Mouse (Mus musculus) frontal cortex, adult 2 months (tissue): Measurements from ENCODE around the gene Adcy3. TPM values are rescaled to one million over a fixed set of nuclear protein-coding genes. Genes with fewer than 3 reads are reported as not detected.
"Not testable (repeated sequence)": the region's sequence is repeated elsewhere in the genome, so short reads cannot be mapped to it uniquely, and the experiment has no call there.

ENCODE experiments used
- DNase-seq, 2 experiments: peaks; one replicate each; pipeline ENCODE4 v3.0.0; 2022; ENCODE audit warnings: low spot score in 1 of 2; ENCODE audit errors: extremely low spot score in 1 of 2
- polyA plus RNA-seq: library from polyadenylated mRNA; depleted of rRNA; stranded (reverse); fragments of >200 nt; gene quantifications from 2 replicates; pipeline ENCODE4 v1.2.3, GENCODE M21; 2012; rRNA removed

Adcy3 gene
- polyA plus RNA-seq, 1 experiment = 24.9 TPM

GRCm38 (mm10) chr12:4233572-4234508 is 100.9 kb downstream of the Adcy3 start, which contains the start of the genes Ptrhd1 and Cenpo:
Ptrhd1 (plus strand) TSS chr12:4234027.
Cenpo (minus strand) TSS chr12:4234294.
- DNase-seq = peak; percentile 95 to 97

- DNase-seq = no peak
These were observed 104.6 kb downstream of the Adcy3 start for GRCm38 (mm10) chr12:4237481-4237880.

GRCm38 (mm10) chr12:4240281-4240680 is 107.4 kb downstream of the Adcy3 start:
- DNase-seq = not testable (repeated sequence)

GRCm38 (mm10) chr12:4243805-4244204 is 110.9 kb downstream of the Adcy3 start:
- DNase-seq = no peak

GRCm38 (mm10) chr12:4245742-4246141 is 112.8 kb downstream of the Adcy3 start:
- no peak for DNase-seq

- no peak for DNase-seq
These were observed 116.9 kb downstream of the Adcy3 start for GRCm38 (mm10) chr12:4249786-4250185.

- DNase-seq = peak in 1 of 2 experiments; percentile 54
These were observed 120.1 kb downstream of the Adcy3 start for GRCm38 (mm10) chr12:4252742-4253655.

Other genes starting within 250 kb of the Adcy3 start
- gene Pomc, start 178.2 kb upstream of the Adcy3 start, polyA plus RNA-seq = 5.6 and 5.8 TPM in 2 replicates
- gene Efr3b, start 94.2 kb upstream of the Adcy3 start, polyA plus RNA-seq = 67.8 and 79.0 TPM in 2 replicates
- gene Dnajc27, start 50.5 kb upstream of the Adcy3 start, polyA plus RNA-seq = 84.1 and 94.4 TPM in 2 replicates
- 6.7 and 6.8 TPM in 2 replicates for gene Ptrhd1, start 100.9 kb downstream of the Adcy3 start, polyA plus RNA-seq
- 6.2 and 6.7 TPM in 2 replicates for gene Cenpo, start 101.2 kb downstream of the Adcy3 start, polyA plus RNA-seq